Mouse (Mus musculus) cortical plate, adult 2 months (tissue): ENCODE measurements around the gene Znhit3.

Experiments
- CTCF ChIP-seq: fragments of 200-500 bp; IDR thresholded peaks from 2 replicates; pipeline ENCODE4 v1.5.1; 2011; ENCODE audit warnings: mild to moderate bottlenecking, control low read depth, low read length; ENCODE audit not compliant: insufficient read depth; ENCODE audit errors: extremely low read depth
- POLR2A ChIP-seq: fragments of 200-500 bp; IDR thresholded peaks from 2 replicates; pipeline ENCODE4 v1.6.1; 2011; ENCODE audit warnings: mild to moderate bottlenecking, low read length, control low read depth; ENCODE audit not compliant: insufficient read depth; ENCODE audit errors: extremely low read depth

DNA sequence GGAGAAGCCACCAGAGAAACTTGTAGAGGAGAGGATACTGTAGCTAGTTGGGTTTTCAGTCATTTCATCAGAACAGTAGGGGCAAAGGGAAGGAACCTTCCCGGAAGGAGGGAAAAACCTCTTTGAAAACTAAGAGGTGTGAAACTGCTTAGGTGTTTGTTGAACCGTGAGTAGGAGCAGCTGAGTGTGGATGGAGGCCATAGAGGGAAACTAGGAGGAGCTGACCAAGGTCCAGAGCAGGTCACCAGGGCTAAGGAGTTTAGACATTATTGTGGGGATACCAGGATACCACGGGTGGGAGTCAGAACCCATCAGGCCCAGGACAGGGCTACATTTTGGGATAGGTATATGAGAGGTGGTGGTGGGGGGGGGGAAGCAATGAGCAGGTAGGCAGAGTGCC is 47.4 kb upstream of the Znhit3 start:
- TF ChIP-seq POLR2A = no peak
- no peak for TF ChIP-seq CTCF
